Mouse (Mus musculus) C2C12 (cell line): ENCODE data around the gene Fam161b.

Source experiments
- CEBPB ChIP-seq: IDR thresholded peaks from one replicate; pipeline ENCODE4 v1.6.1; 2011; ENCODE audit warnings: low read depth, mild to moderate bottlenecking, control low read depth, moderate library complexity
- CTCF ChIP-seq: IDR thresholded peaks from one replicate; pipeline ENCODE4 v1.5.1; 2011; ENCODE audit not compliant: control insufficient read depth, insufficient read depth, insufficient read length
- MAX ChIP-seq: IDR thresholded peaks from one replicate; pipeline ENCODE4 v1.6.1; 2011; ENCODE audit warnings: mild to moderate bottlenecking, control low read depth

DNA sequence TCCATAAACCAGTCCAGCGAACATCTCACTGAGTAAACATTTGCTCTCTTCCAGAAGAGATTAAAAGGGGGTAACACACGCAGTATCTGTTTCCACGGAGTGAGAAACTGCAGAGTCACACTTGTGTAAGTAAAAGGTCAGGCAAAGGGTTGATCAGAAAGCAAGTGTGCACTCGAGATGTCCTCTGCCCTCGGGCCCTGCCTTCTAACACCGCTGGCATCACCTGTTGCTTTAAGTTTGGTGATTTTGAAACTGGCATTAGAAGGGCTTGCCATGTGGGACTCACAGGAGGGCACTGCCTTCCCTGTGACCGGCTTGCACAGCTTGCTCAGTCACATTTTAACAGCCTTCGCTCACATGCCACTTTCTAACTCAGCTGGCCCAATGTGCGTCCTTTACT lies 38.0 kb upstream of the Fam161b start:
- no peak for TF ChIP-seq CTCF
- no peak for TF ChIP-seq CEBPB
- no peak for TF ChIP-seq MAX
